Mouse (Mus musculus) small intestine, adult 2 months (tissue): ENCODE measurements around the gene Tmem8. TPM values are rescaled to one million over a fixed set of nuclear protein-coding genes. Genes with fewer than 3 reads are reported as not detected.
A peak's percentile ranks its signal among the peaks of the same experiment; 100 is the strongest.
"Not testable (repeated sequence)": the region's sequence is repeated elsewhere in the genome, so short reads cannot be mapped to it uniquely, and the experiment has no call there.

ENCODE experiments used
- H3K27ac ChIP-seq: fragments of 200-500 bp; 2 replicates; pipeline ENCODE4 v1.5.1; 2012; ENCODE audit warnings: low read depth, low read length, control low read depth, inconsistent platforms; ENCODE audit not compliant: insufficient read depth
- H3K27me3 ChIP-seq: fragments of 200-500 bp; 2 replicates; pipeline ENCODE4 v1.6.1; 2012; ENCODE audit warnings: mild to moderate bottlenecking, moderate library complexity, low read length, inconsistent platforms; ENCODE audit not compliant: control insufficient read depth, insufficient read depth
- H3K36me3 ChIP-seq: fragments of 200-500 bp; 2 replicates; pipeline ENCODE4 v1.6.1; 2012; ENCODE audit warnings: mild to moderate bottlenecking, low read length, control low read depth, inconsistent platforms; ENCODE audit not compliant: control insufficient read depth, insufficient read depth
- H3K4me1 ChIP-seq: fragments of 200-500 bp; 2 replicates; pipeline ENCODE4 v1.6.1; 2012; ENCODE audit warnings: low read length, inconsistent platforms, mixed read lengths; ENCODE audit not compliant: control insufficient read depth, insufficient read depth, insufficient read length
- H3K4me3 ChIP-seq: fragments of 200-500 bp; 2 replicates; pipeline ENCODE4 v1.5.1; 2012; ENCODE audit warnings: low read depth, mild to moderate bottlenecking, control low read depth, inconsistent platforms, low read length, moderate library complexity
- CTCF ChIP-seq: fragments of 200-500 bp; IDR thresholded peaks from 2 replicates; pipeline ENCODE4 v1.5.1; 2012; ENCODE audit warnings: low read depth, mild to moderate bottlenecking, control low read depth, inconsistent platforms, low read length, moderate library complexity, mixed read lengths; ENCODE audit not compliant: insufficient replicate concordance, insufficient read length; ENCODE audit errors: extremely low read depth
- POLR2A ChIP-seq: fragments of 200-500 bp; IDR thresholded peaks from 2 replicates; pipeline ENCODE4 v1.6.1; 2012; ENCODE audit warnings: low read depth, mild to moderate bottlenecking, control low read depth, inconsistent platforms, low read length, moderate library complexity
- WGBS: fragments of 180-500 bp; shearing (Covaris S2); methylation state at CpG from one replicate; pipeline ENCODE4 v1.1.7; 2018; 5-methylcytosine and 5-hydroxymethylcytosine counted together
- polyA plus RNA-seq: library from polyadenylated mRNA; depleted of rRNA; stranded (reverse); fragments of >200 nt; gene quantifications from 2 replicates; pipeline ENCODE4 v1.2.3, GENCODE M21; 2012

Gene Tmem8
- polyA plus RNA-seq, 1 experiment, result 283 TPM

DNA sequence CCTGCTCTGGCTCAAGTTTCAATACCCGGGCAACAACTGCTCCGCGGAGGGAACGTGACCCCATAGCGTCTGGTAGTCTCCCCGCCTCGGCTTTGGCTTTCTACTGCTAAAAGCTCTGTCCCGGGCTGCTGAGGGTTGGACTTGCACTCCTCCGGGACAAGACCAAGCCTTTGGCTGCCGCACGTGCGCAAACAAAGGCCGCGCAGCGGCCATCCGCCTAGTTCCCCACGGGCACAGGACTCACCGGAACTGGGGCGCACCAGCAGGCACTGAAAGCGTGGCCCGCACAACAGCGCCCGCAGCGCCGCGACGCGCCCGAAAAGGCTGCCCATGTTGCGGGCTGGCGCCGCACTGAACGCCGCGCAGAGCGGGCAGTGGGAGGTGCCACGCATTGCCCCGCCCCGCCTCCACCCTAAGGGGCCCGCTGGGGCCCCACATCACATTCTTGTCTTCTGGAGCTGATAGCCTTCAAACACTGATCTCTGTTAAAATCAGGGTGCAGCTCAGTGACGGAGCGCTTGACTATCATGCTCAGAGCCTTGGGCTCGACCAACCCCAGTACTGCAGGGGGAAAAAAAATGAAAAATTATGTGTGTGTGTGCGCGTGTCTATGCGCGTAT, 17.9 kb upstream of the Tmem8 start, which contains the start of gene Nme4:
Gene Nme4 (minus strand): TSS at position 482 of the 620 bp plus-strand sequence.
- Histone ChIP-seq H3K4me3 (peak within 1 kb of the TSS; percentile 74), H3K27me3 (no peaks in the 10 kb centered on the region), H3K27ac (no peak within 1 kb of the TSS), H3K36me3 (no peaks in the 10 kb centered on the region), H3K4me1 (no peaks in the 10 kb centered on the region)
- WGBS, result under 1% methylated on average over 47 of the region's 47 CpGs
- no peak for TF ChIP-seq CTCF
- TF ChIP-seq POLR2A, result no peak; the same call in 1 of the 2 replicates

DNA sequence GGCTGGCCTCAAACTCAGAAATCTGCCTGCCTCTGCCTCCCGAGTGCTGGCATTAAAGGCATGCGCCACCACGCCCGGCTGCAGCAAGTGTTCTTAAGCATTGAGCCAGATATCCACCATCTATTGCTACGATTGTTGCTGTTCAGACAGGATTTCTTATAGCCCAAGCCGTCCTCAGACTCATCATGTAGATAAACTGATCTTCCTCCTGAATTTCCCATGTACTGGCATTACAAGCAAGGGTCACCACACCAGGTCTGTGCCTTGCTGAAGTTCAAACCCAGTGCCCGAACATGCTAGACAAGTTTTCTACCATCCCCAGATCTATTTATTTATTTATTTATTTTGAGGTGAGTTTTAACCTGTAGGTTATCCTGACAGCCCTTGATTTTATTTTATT, 14.6 kb upstream of the Tmem8 start:
- no peak for TF ChIP-seq CTCF
- no peak for TF ChIP-seq POLR2A
- no peaks in the 10 kb centered on the region for H3K27me3 ChIP-seq
- H3K27ac ChIP-seq, result no peak overlapping the region
- H3K4me3 ChIP-seq, result no peak overlapping the region
- no peaks in the 10 kb centered on the region for H3K4me1 ChIP-seq
- WGBS, result 82% methylated on average over 7 of the region's 7 CpGs
- H3K36me3 ChIP-seq, result no peaks in the 10 kb centered on the region

DNA sequence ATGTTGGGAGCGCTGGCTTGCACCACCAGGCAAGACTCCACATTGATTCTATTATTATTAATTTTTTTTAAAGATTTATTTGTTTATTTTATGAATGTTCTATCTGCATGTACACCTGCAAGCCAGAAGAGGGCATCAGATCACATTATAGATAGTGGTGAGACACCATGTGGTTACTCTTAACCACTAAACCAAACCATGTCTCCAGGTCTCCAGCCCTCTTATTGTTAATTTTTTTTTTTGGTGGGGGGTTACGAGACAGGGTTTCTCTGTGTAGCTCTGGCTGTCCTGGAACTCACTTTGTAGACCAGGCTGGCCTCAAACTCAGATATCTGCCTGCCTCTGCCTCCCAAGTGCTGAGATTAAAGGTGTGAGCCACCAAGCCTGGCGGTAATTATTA, 13.8 kb upstream of the Tmem8 start:
- H3K27me3 ChIP-seq, H3K4me3 ChIP-seq, H3K4me1 ChIP-seq, H3K36me3 ChIP-seq, H3K27ac ChIP-seq: not testable (repeated sequence)
- WGBS, result 54% methylated on average over 3 of the region's 3 CpGs

DNA sequence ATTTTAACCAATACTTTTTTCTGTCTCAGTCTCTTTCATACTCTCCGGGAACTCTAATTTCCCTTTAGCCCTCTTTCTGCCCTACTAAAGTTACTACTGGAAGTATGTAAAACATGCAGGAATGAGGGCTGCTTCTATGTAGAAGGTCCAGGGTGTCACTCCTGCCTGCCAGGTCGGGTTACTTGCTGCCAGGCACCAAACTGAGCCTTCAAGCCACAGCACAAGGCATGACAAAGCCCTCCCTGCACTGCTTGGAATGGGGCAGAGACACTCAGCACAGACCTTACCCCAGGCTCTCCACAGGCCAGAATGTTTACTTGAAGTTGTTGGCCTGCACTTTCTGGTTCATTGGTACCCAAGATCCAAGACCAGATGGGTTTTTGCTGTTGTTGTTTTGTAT, 12.9 kb upstream of the Tmem8 start:
- no peaks in the 10 kb centered on the region for H3K27me3 ChIP-seq
- H3K4me3 ChIP-seq, result no peak overlapping the region
- WGBS, result 51% methylated on average over 2 of the region's 2 CpGs
- no peaks in the 10 kb centered on the region for H3K4me1 ChIP-seq
- no peak overlapping the region for H3K27ac ChIP-seq
- TF ChIP-seq POLR2A, result no peak
- no peak for TF ChIP-seq CTCF
- no peaks in the 10 kb centered on the region for H3K36me3 ChIP-seq

DNA sequence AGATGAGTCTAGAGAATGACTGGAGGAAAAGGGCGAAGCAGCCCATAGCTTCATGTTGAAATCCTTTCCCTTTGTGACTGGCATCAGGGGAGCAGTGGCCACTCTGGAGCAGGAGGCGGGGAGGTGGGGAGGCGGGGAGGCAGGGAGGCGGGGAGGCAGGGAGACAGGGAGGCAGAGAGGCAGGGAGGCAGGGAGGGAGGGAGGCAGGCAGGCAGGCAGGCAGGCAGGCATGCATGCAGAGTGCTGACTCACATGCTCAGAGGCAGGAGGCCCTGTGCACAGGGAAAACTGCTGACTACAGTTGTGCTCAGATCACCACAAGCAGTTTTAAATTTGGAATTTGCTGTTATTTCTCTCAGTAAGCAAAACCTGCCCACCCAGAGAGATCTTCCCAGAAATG, 11.6 kb upstream of the Tmem8 start:
- Histone ChIP-seq H3K4me3 (no peak overlapping the region), H3K4me1 (no peaks in the 10 kb centered on the region), H3K27ac (no peak overlapping the region), H3K27me3 (no peaks in the 10 kb centered on the region), H3K36me3 (no peaks in the 10 kb centered on the region)
- WGBS, result 58% methylated on average over 3 of the region's 4 CpGs
- TF ChIP-seq POLR2A (no peak), CTCF (no peak)

DNA sequence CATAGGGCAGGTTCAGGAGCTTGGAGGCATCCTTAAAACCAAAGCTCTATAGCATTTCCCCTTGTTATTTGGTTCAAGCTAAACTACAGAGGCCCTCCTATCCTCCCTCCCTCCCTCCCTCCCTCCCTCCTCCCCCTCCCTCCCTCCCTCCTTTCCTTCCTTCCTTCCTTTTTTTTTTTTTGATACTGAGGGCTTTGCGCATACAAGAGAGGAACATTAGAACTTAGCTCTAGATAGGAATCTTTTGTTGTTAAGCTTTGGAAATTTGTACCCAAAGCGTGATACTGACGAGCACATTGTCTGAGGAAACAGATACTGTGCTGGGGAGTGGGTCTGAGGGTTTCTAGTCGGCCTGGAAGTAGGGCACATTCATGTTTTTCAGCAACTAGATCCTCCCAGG, 7.5 kb upstream of the Tmem8 start:
- H3K4me3 ChIP-seq, result no peak overlapping the region
- H3K27me3 ChIP-seq, result no peaks in the 10 kb centered on the region
- H3K4me1 ChIP-seq, result no peaks in the 10 kb centered on the region
- H3K36me3 ChIP-seq, result no peaks in the 10 kb centered on the region
- H3K27ac ChIP-seq, result no peak overlapping the region
- 63% methylated on average over 4 of the region's 4 CpGs for WGBS
- TF ChIP-seq CTCF, result no peak
- no peak for TF ChIP-seq POLR2A

DNA sequence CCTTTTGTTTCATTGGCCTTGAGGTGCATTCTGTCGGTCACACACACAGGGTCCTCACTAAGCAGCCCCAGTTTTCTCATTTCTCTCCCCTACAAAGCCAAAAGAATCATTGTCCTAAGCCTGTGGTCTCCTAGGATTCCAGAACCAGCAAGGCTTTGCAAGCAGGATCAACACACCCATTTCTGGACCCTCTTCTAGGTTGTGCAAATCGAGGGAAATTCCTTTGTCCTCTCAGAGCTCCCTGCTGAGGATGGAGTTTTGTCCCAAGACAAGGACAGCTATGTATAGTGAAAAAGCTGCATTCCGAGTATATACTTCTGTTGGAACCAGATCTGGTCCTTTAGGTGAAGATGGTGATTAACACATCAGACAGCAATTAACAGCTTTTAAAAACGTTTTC, 2.9 kb upstream of the Tmem8 start:
- no peaks in the 10 kb centered on the region for H3K36me3 ChIP-seq
- H3K4me1 ChIP-seq, result no peaks in the 10 kb centered on the region; the same call in 1 of the 2 replicates
- WGBS, result 54% methylated on average over 4 of the region's 4 CpGs
- no peak overlapping the region for H3K27ac ChIP-seq
- TF ChIP-seq CTCF, result no peak
- no peak for TF ChIP-seq POLR2A
- H3K4me3 ChIP-seq, result no peak overlapping the region
- 0 out of 2 replicates have a peak, but pooled peaks cover 3% of the 10 kb centered on the region for H3K27me3 ChIP-seq

DNA sequence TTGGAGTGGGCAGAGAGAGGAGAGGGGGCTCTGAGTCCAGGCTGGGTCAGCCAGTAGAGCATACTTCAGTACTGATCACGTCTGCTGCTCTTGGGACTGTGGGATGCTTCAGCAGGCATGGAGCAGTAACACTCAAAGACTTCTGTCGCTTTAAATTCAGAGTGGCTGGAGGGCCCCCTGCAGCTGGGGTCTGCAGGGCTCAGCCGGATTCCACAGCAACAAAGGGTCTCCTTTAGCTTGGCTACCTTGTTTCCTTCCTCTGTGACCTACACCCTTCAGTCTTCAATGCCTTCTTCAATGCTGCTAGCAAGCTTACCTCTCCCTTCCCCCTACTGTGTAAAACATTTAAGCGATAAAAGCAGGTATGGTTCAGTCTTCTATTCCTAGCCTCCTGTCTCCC, 2.1 kb upstream of the Tmem8 start:
- no peak overlapping the region for H3K27ac ChIP-seq
- no peak for TF ChIP-seq POLR2A
- TF ChIP-seq CTCF, result no peak
- WGBS, result 72% methylated on average over 4 of the region's 4 CpGs
- peaks cover 6% of the 10 kb centered on the region; the same call in 1 of the 2 replicates for H3K4me1 ChIP-seq
- 0 out of 2 replicates have a peak, but pooled peaks cover 3% of the 10 kb centered on the region for H3K27me3 ChIP-seq
- H3K36me3 ChIP-seq, result no peaks in the 10 kb centered on the region
- H3K4me3 ChIP-seq, result no peak overlapping the region
